Mouse (Mus musculus): ENCODE data around the gene Rptor. TPM values are rescaled to one million over a fixed set of nuclear protein-coding genes. Genes with fewer than 3 reads are reported as not detected.
A peak's percentile ranks its signal among the peaks of the same experiment; 100 is the strongest.

Gene Rptor
- polyA plus RNA-seq, 1 experiment from 2014 or later: 18.3 TPM

DNA sequence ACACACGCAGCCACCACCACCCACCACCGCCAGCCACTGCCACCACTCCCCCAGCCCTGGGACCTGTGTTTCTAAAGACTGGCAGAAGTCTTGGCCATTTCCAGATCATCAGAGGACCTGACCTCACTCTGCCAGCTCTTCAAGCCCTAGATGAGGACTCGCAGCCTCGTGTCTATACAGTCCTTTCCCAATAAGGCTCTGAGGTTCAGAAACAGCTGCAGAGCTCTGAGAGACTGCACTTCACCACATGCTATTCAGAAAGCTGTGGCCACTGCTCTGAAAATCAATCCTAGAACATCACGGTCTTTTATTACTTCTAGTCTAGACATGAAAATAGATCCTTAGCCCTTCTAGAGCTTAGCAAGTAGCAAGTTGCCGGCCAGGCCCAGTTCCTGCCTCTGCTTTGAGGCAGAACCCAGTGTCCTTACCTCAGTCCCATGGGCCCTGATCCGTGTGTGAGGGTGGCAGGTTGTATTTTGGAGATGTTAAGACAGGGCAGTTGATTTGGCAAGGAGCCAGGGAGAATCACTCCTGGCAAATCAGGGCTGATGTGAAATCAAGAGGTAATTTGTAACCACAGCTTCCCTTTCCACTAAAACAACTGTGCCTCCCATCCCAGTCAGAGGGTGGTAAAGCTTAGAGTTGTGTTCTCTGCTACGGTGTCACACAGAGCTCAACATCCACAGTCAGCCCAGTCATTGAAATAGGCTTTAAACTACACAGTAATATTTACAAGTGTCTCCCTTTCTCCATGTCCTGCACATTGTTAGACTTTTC lies 260.0 kb downstream of the Rptor start:
- Histone ChIP-seq H3K9ac (replicated peaks) (no peak overlapping the region), H3K36me3 (peaks cover 38% of the 10 kb centered on the region), H3K27ac (replicated peaks) (no peak overlapping the region), H3K4me3 (no peak overlapping the region), H3K4me2 (replicated peaks) (no peak overlapping the region), H3K27me3 (no peaks in the 10 kb centered on the region), H3K9me3 (no peaks in the 10 kb centered on the region), H3K4me1 (peaks cover 4% of the 10 kb centered on the region; the same call in 1 of the 2 replicates)
- ATAC-seq (ENCODE audit: low FRiP score, low read depth): no peak
- 82% methylated on average over 8 of the region's 8 CpGs for WGBS

DNA sequence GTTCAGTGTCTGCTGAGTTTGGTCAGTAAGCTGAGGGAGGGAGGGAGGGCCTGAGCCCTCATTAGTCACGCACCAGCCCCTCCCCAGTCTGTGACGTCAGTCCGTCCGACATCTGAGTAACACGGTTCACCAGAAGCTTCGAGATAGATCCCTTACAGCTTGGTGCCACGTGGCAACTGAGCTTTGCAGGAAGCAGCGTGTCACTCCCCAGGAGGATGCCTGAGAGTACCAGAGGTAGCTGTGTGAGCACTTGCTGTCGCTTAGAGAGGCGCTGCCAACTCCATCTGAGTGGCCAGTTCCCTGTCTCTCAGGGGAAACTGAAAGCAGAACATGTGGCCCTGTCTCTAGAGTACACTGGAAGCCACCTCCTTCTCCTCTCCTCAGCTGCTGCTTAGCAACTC lies 260.7 kb downstream of the Rptor start:
- Histone ChIP-seq H3K9me3 (no peaks in the 10 kb centered on the region), H3K9ac (replicated peaks) (no peak overlapping the region), H3K4me1 (peaks cover 4% of the 10 kb centered on the region; the same call in 1 of the 2 replicates), H3K27me3 (no peaks in the 10 kb centered on the region), H3K36me3 (peaks cover 31% of the 10 kb centered on the region), H3K4me2 (replicated peaks) (no peak overlapping the region), H3K27ac (replicated peaks) (0 out of 2 replicates have a peak overlapping the region, but pooled peaks have one; percentile 10), H3K4me3 (no peak overlapping the region)
- WGBS: 53% methylated on average over 10 of the region's 10 CpGs
- no peak for ATAC-seq (ENCODE audit: low FRiP score, low read depth)

- peaks cover 41% of the 10 kb centered on the region for H3K36me3 ChIP-seq
- 81% methylated on average over 6 of the region's 6 CpGs for WGBS
Measured at GRCm38 (mm10) chr11:119866837-119867236, 264.1 kb downstream of the Rptor start.

GRCm38 (mm10) chr11:119868138-119868537 lies 265.4 kb downstream of the Rptor start:
- Histone ChIP-seq H3K27me3 (no peaks in the 10 kb centered on the region), H3K9ac (replicated peaks) (no peak overlapping the region), H3K36me3 (peaks cover 46% of the 10 kb centered on the region), H3K27ac (replicated peaks) (no peak overlapping the region), H3K9me3 (no peaks in the 10 kb centered on the region), H3K4me1 (no peaks in the 10 kb centered on the region), H3K4me2 (replicated peaks) (no peak overlapping the region), H3K4me3 (no peak overlapping the region)
- no peak for ATAC-seq (ENCODE audit: low FRiP score, low read depth)
- 91% methylated on average over 3 of the region's 3 CpGs for WGBS

More at GRCm38 (mm10) chr11:119866837-119867236, 264.1 kb downstream of the Rptor start:
- no peak overlapping the region for H3K4me3 ChIP-seq
- ATAC-seq (ENCODE audit: low FRiP score, low read depth): no peak
- no peaks in the 10 kb centered on the region for H3K9me3 ChIP-seq
- no peaks in the 10 kb centered on the region for H3K27me3 ChIP-seq
- no peak overlapping the region for H3K9ac ChIP-seq (replicated peaks)
- no peak overlapping the region for H3K27ac ChIP-seq (replicated peaks)
- H3K4me2 ChIP-seq (replicated peaks): no peak overlapping the region
- no peaks in the 10 kb centered on the region for H3K4me1 ChIP-seq

DNA sequence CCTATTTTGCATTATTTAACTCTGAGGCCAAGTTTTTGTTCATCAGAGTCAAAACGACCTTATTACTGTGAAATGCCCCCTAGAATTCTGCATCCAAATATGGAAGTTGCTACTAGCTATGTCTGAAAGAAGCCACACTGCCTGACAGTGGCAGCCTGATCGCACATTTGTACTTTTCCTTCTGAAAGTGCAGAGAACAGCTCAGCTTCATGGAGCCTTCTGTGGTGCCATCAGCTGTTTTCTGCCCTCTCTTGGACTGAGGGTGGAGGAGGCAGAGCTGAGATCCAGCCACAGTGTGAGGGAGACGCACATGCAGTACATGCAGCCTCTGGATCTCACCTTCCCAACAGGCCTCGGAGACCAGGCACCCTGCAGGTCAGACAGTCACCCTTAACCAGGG lies 265.9 kb downstream of the Rptor start:
- Histone ChIP-seq H3K9me3 (no peaks in the 10 kb centered on the region), H3K36me3 (peaks cover 46% of the 10 kb centered on the region), H3K9ac (replicated peaks) (no peak overlapping the region), H3K27ac (replicated peaks) (no peak overlapping the region), H3K27me3 (no peaks in the 10 kb centered on the region), H3K4me2 (replicated peaks) (no peak overlapping the region), H3K4me1 (no peaks in the 10 kb centered on the region), H3K4me3 (no peak overlapping the region)
- ATAC-seq (ENCODE audit: low FRiP score, low read depth): no peak
- 93% methylated on average over 4 of the region's 4 CpGs for WGBS

- Histone ChIP-seq H3K36me3 (peaks cover 62% of the 10 kb centered on the region), H3K27me3 (no peaks in the 10 kb centered on the region), H3K9ac (replicated peaks) (no peak overlapping the region), H3K4me3 (no peak overlapping the region), H3K27ac (replicated peaks) (no peak overlapping the region), H3K4me1 (no peaks in the 10 kb centered on the region), H3K9me3 (no peaks in the 10 kb centered on the region), H3K4me2 (replicated peaks) (no peak overlapping the region)
- 85% methylated on average over 7 of the region's 7 CpGs for WGBS
- ATAC-seq (ENCODE audit: low FRiP score, low read depth): no peak
Measured at GRCm38 (mm10) chr11:119871141-119871540, 268.4 kb downstream of the Rptor start.

DNA sequence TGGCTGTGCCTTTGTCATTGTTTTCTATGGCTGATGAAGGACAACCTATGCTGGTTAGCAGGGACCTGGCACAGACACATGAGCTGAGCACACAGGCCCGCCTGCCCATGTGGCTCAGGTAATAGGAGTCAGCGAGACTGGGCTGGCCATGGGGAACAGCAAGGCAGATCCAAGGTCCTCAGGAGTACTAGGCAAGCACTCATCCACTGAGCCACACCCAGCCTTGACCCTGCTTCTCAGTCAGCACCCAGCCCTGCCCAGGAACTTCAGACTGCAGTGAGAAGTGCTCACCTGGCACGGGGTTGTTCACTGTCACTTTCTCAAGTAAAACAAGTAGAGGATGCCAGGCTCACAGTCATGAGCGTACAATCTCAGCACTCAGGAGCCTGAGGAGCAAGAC lies 270.9 kb downstream of the Rptor start:
- WGBS: 96% methylated on average over 4 of the region's 4 CpGs
- ATAC-seq (ENCODE audit: low FRiP score, low read depth): no peak
- Histone ChIP-seq H3K27me3 (no peaks in the 10 kb centered on the region), H3K4me1 (no peaks in the 10 kb centered on the region), H3K4me2 (replicated peaks) (no peak overlapping the region), H3K36me3 (peaks cover 75% of the 10 kb centered on the region), H3K27ac (replicated peaks) (no peak overlapping the region), H3K9me3 (no peaks in the 10 kb centered on the region), H3K9ac (replicated peaks) (no peak overlapping the region), H3K4me3 (no peak overlapping the region)

GRCm38 (mm10) chr11:119874841-119875240 lies 272.1 kb downstream of the Rptor start:
- ATAC-seq (ENCODE audit: low FRiP score, low read depth): no peak
- H3K9me3 ChIP-seq: no peaks in the 10 kb centered on the region
- peaks cover 74% of the 10 kb centered on the region for H3K36me3 ChIP-seq
- no peaks in the 10 kb centered on the region for H3K27me3 ChIP-seq
- 83% methylated on average over 1 of the region's 1 CpGs for WGBS
- no peaks in the 10 kb centered on the region for H3K4me1 ChIP-seq
- no peak overlapping the region for H3K9ac ChIP-seq (replicated peaks)
- H3K4me2 ChIP-seq (replicated peaks): no peak overlapping the region
- H3K4me3 ChIP-seq: no peak overlapping the region
- H3K27ac ChIP-seq (replicated peaks): no peak overlapping the region

DNA sequence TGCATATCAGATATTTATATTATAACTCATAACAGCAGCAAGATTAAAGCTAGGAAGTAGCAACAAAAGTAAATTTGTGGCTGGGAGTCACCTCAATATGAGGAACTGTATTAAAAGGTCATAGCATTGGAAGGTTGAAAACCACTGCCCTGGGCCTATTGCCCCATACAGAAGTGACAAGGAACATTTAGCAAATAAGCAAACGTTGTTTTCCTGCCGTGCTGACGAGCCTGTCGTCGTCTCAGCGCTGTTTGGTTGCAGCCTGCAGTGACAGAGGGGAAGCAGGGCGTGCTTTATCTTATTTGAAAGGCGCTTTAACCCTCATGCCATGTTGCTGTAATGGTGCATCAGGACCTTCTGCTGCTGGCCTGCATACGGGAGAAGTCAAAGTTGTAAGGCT lies 273.0 kb downstream of the Rptor start:
- H3K9ac ChIP-seq (replicated peaks): no peak overlapping the region
- no peaks in the 10 kb centered on the region for H3K4me1 ChIP-seq
- no peaks in the 10 kb centered on the region for H3K27me3 ChIP-seq
- no peaks in the 10 kb centered on the region for H3K9me3 ChIP-seq
- no peak for ATAC-seq (ENCODE audit: low FRiP score, low read depth)
- no peak overlapping the region for H3K27ac ChIP-seq (replicated peaks)
- H3K4me3 ChIP-seq: no peak overlapping the region
- no peak overlapping the region for H3K4me2 ChIP-seq (replicated peaks)
- 89% methylated on average over 9 of the region's 9 CpGs for WGBS
- peaks cover 78% of the 10 kb centered on the region for H3K36me3 ChIP-seq

GRCm38 (mm10) chr11:119877124-119877523 lies 274.4 kb downstream of the Rptor start:
- Histone ChIP-seq H3K4me1 (no peaks in the 10 kb centered on the region), H3K27me3 (no peaks in the 10 kb centered on the region), H3K4me3 (no peak overlapping the region), H3K27ac (replicated peaks) (no peak overlapping the region), H3K9ac (replicated peaks) (no peak overlapping the region), H3K9me3 (no peaks in the 10 kb centered on the region), H3K36me3 (peaks cover 69% of the 10 kb centered on the region), H3K4me2 (replicated peaks) (no peak overlapping the region)
- 96% methylated on average over 7 of the region's 7 CpGs for WGBS
- ATAC-seq (ENCODE audit: low FRiP score, low read depth): no peak

- Histone ChIP-seq H3K27me3 (no peaks in the 10 kb centered on the region), H3K4me3 (no peak overlapping the region), H3K9me3 (no peaks in the 10 kb centered on the region), H3K9ac (replicated peaks) (no peak overlapping the region), H3K36me3 (peaks cover 46% of the 10 kb centered on the region), H3K4me1 (no peaks in the 10 kb centered on the region), H3K27ac (replicated peaks) (no peak overlapping the region), H3K4me2 (replicated peaks) (no peak overlapping the region)
- WGBS: 91% methylated on average over 5 of the region's 5 CpGs
- ATAC-seq (ENCODE audit: low FRiP score, low read depth): no peak
Measured at GRCm38 (mm10) chr11:119879573-119879972, 276.9 kb downstream of the Rptor start.

DNA sequence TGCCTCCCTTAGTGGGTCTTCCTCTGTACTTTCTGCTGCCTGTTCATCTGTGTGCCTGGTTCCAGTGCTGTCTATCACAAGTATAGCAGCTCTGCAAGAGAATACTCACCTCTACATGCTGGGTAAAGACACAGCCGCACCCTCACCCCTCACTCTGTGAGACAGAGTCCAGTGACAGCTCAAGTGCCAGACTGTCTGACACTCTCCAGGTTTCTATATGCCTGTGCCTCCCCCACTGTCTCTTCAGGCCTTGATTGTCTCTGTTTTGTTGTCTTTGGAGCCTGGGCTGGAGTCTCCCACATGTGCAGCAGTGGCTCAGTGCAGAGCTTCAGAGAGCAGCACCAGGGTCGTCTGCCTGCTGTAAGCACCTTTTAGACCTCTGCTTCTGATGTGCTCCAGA lies 280.9 kb downstream of the Rptor start:
- H3K4me3 ChIP-seq: no peak overlapping the region
- H3K27ac ChIP-seq (replicated peaks): no peak overlapping the region
- H3K9ac ChIP-seq (replicated peaks): no peak overlapping the region
- H3K4me2 ChIP-seq (replicated peaks): no peak overlapping the region
- no peaks in the 10 kb centered on the region for H3K27me3 ChIP-seq
- no peaks in the 10 kb centered on the region for H3K9me3 ChIP-seq
- peaks cover 54% of the 10 kb centered on the region for H3K36me3 ChIP-seq
- 88% methylated on average over 2 of the region's 2 CpGs for WGBS
- no peaks in the 10 kb centered on the region for H3K4me1 ChIP-seq
- ATAC-seq (ENCODE audit: low FRiP score, low read depth): no peak

- no peak for ATAC-seq (ENCODE audit: low FRiP score, low read depth)
- H3K36me3 ChIP-seq: peaks cover 78% of the 10 kb centered on the region
- WGBS: 89% methylated on average over 3 of the region's 3 CpGs
Measured at GRCm38 (mm10) chr11:119889966-119890365, 287.3 kb downstream of the Rptor start.

More at GRCm38 (mm10) chr11:119889966-119890365, 287.3 kb downstream of the Rptor start:
- Histone ChIP-seq H3K9ac (replicated peaks) (no peak overlapping the region), H3K27me3 (no peaks in the 10 kb centered on the region), H3K27ac (replicated peaks) (no peak overlapping the region), H3K4me3 (no peak overlapping the region), H3K9me3 (no peaks in the 10 kb centered on the region), H3K4me1 (peaks cover 5% of the 10 kb centered on the region; the same call in 1 of the 2 replicates), H3K4me2 (replicated peaks) (no peak overlapping the region)

Measured in midbrain, embryonic 12.5 days (tissue).